Mouse (Mus musculus): ENCODE data around the gene Pfn1. TPM values are rescaled to one million over a fixed set of nuclear protein-coding genes. Genes with fewer than 3 reads are reported as not detected.
A peak's percentile ranks its signal among the peaks of the same experiment; 100 is the strongest.

The Pfn1 gene
- polyA plus RNA-seq, 1 experiment from 2014 or later = 1,550 TPM

GRCm38 (mm10) chr11:70658942-70659341, 4.5 kb upstream of the Pfn1 start:
- no peak overlapping the region for H3K9ac ChIP-seq (ENCODE audit: low read length)
- H3K27me3 ChIP-seq (ENCODE audit: control insufficient read depth, insufficient read depth, low read length) = no peaks in the 10 kb centered on the region
- no peak overlapping the region for H3K4me3 ChIP-seq (ENCODE audit: low read depth, low read length)
- no peaks in the 10 kb centered on the region for H3K9me3 ChIP-seq (ENCODE audit: control insufficient read depth, low read length)
- 61% methylated on average over 8 of the region's 8 CpGs for WGBS
- peaks cover 5% of the 10 kb centered on the region; the same call in 1 of the 2 replicates for H3K4me1 ChIP-seq (replicated peaks; ENCODE audit: control insufficient read depth, insufficient read depth)
- no peak overlapping the region for H3K27ac ChIP-seq (replicated peaks)
- peaks cover 8% of the 10 kb centered on the region for H3K36me3 ChIP-seq (ENCODE audit: control insufficient read depth, insufficient read depth, low read length)
- TF ChIP-seq EP300 (optimal IDR thresholded peaks at IDR 0.05) = no peak
- no peak for TF ChIP-seq CTCF (IDR thresholded peaks at IDR 0.05; ENCODE audit: low read depth)
- no peak overlapping the region for H3K4me2 ChIP-seq (replicated peaks; ENCODE audit: low read depth)
- DNase-seq (ENCODE audit: low spot score) = no peak
- no peak for ATAC-seq (ENCODE audit: low FRiP score, low TSS enrichment)

GRCm38 (mm10) chr11:70658521-70658920, 4.1 kb upstream of the Pfn1 start:
- no peaks in the 10 kb centered on the region for H3K9me3 ChIP-seq (ENCODE audit: control insufficient read depth, low read length)
- H3K4me3 ChIP-seq (ENCODE audit: low read depth, low read length) = no peak overlapping the region
- H3K9ac ChIP-seq (ENCODE audit: low read length) = no peak overlapping the region
- peaks cover 4% of the 10 kb centered on the region for H3K36me3 ChIP-seq (ENCODE audit: control insufficient read depth, insufficient read depth, low read length)
- ATAC-seq (ENCODE audit: low FRiP score, low TSS enrichment) = no peak
- no peak for DNase-seq (ENCODE audit: low spot score)
- 82% methylated on average over 5 of the region's 5 CpGs for WGBS
- no peaks in the 10 kb centered on the region for H3K27me3 ChIP-seq (ENCODE audit: control insufficient read depth, insufficient read depth, low read length)
- H3K4me2 ChIP-seq (replicated peaks; ENCODE audit: low read depth) = no peak overlapping the region
- H3K27ac ChIP-seq (replicated peaks) = no peak overlapping the region
- peaks cover 5% of the 10 kb centered on the region; the same call in 1 of the 2 replicates for H3K4me1 ChIP-seq (replicated peaks; ENCODE audit: control insufficient read depth, insufficient read depth)
- TF ChIP-seq EP300 (optimal IDR thresholded peaks at IDR 0.05) = no peak
- TF ChIP-seq CTCF (IDR thresholded peaks at IDR 0.05; ENCODE audit: low read depth) = no peak

GRCm38 (mm10) chr11:70657991-70658390, 3.5 kb upstream of the Pfn1 start:
- no peak overlapping the region for H3K4me3 ChIP-seq (ENCODE audit: low read depth, low read length)
- no peak overlapping the region for H3K4me2 ChIP-seq (replicated peaks; ENCODE audit: low read depth)
- TF ChIP-seq CTCF (IDR thresholded peaks at IDR 0.05; ENCODE audit: low read depth) (no peak), EP300 (optimal IDR thresholded peaks at IDR 0.05) (no peak)
- H3K36me3 ChIP-seq (ENCODE audit: control insufficient read depth, insufficient read depth, low read length) = peaks cover 3% of the 10 kb centered on the region
- peaks cover 5% of the 10 kb centered on the region; the same call in 1 of the 2 replicates for H3K4me1 ChIP-seq (replicated peaks; ENCODE audit: control insufficient read depth, insufficient read depth)
- 60% methylated on average over 9 of the region's 9 CpGs for WGBS
- H3K9ac ChIP-seq (ENCODE audit: low read length) = no peak overlapping the region
- no peak overlapping the region for H3K27ac ChIP-seq (replicated peaks)
- no peaks in the 10 kb centered on the region for H3K9me3 ChIP-seq (ENCODE audit: control insufficient read depth, low read length)
- DNase-seq (ENCODE audit: low spot score) (no peak), ATAC-seq (ENCODE audit: low FRiP score, low TSS enrichment) (no peak)
- H3K27me3 ChIP-seq (ENCODE audit: control insufficient read depth, insufficient read depth, low read length) = no peaks in the 10 kb centered on the region

- no peak overlapping the region for H3K4me2 ChIP-seq (replicated peaks; ENCODE audit: low read depth)
- TF ChIP-seq EP300 (optimal IDR thresholded peaks at IDR 0.05) (no peak), CTCF (IDR thresholded peaks at IDR 0.05; ENCODE audit: low read depth) (no peak)
- H3K9ac ChIP-seq (ENCODE audit: low read length) = no peak overlapping the region
- peaks cover 5% of the 10 kb centered on the region; the same call in 1 of the 2 replicates for H3K4me1 ChIP-seq (replicated peaks; ENCODE audit: control insufficient read depth, insufficient read depth)
- H3K27ac ChIP-seq (replicated peaks) = no peak overlapping the region
- no peak overlapping the region for H3K4me3 ChIP-seq (ENCODE audit: low read depth, low read length)
- 59% methylated on average over 6 of the region's 6 CpGs for WGBS
- no peak for DNase-seq (ENCODE audit: low spot score)
- H3K9me3 ChIP-seq (ENCODE audit: control insufficient read depth, low read length) = no peaks in the 10 kb centered on the region
- H3K36me3 ChIP-seq (ENCODE audit: control insufficient read depth, insufficient read depth, low read length) = peaks cover 3% of the 10 kb centered on the region; the same call in 1 of the 2 replicates
- no peak for ATAC-seq (ENCODE audit: low FRiP score, low TSS enrichment)
- H3K27me3 ChIP-seq (ENCODE audit: control insufficient read depth, insufficient read depth, low read length) = no peaks in the 10 kb centered on the region
Observed at GRCm38 (mm10) chr11:70657573-70657972, 3.1 kb upstream of the Pfn1 start.

GRCm38 (mm10) chr11:70656964-70657363, 2.5 kb upstream of the Pfn1 start, which contains the start of gene Eno3:
Eno3 (plus strand) TSS chr11:70657202.
- peak within 1 kb of the TSS; percentile 100 for H3K27ac ChIP-seq (replicated peaks)
- H3K4me2 ChIP-seq (replicated peaks; ENCODE audit: low read depth) = peak within 1 kb of the TSS; percentile 90
- no peak for TF ChIP-seq CTCF (IDR thresholded peaks at IDR 0.05; ENCODE audit: low read depth)
- TF ChIP-seq EP300 (optimal IDR thresholded peaks at IDR 0.05) = no peak
- H3K4me3 ChIP-seq (ENCODE audit: low read depth, low read length) = peak within 1 kb of the TSS; percentile 100
- 22% methylated on average over 3 of the region's 3 CpGs for WGBS
- H3K4me1 ChIP-seq (replicated peaks; ENCODE audit: control insufficient read depth, insufficient read depth) = peaks cover 5% of the 10 kb centered on the region; the same call in 1 of the 2 replicates
- H3K9ac ChIP-seq (ENCODE audit: low read length) = peak within 1 kb of the TSS; percentile 67
- no peaks in the 10 kb centered on the region for H3K27me3 ChIP-seq (ENCODE audit: control insufficient read depth, insufficient read depth, low read length)
- ATAC-seq (ENCODE audit: low FRiP score, low TSS enrichment) (no peak), DNase-seq (ENCODE audit: low spot score) (no peak)
- H3K9me3 ChIP-seq (ENCODE audit: control insufficient read depth, low read length) = no peaks in the 10 kb centered on the region
- H3K36me3 ChIP-seq (ENCODE audit: control insufficient read depth, insufficient read depth, low read length) = no peaks in the 10 kb centered on the region

- WGBS = 15% methylated on average over 16 of the region's 16 CpGs
- Histone ChIP-seq H3K4me3 (ENCODE audit: low read depth, low read length) (peak overlapping the region; percentile 100), H3K9ac (ENCODE audit: low read length) (peak overlapping the region; percentile 67), H3K4me1 (replicated peaks; ENCODE audit: control insufficient read depth, insufficient read depth) (peaks cover 5% of the 10 kb centered on the region; the same call in 1 of the 2 replicates), H3K9me3 (ENCODE audit: control insufficient read depth, low read length) (no peaks in the 10 kb centered on the region), H3K4me2 (replicated peaks; ENCODE audit: low read depth) (peak overlapping the region; percentile 90), H3K36me3 (ENCODE audit: control insufficient read depth, insufficient read depth, low read length) (no peaks in the 10 kb centered on the region), H3K27me3 (ENCODE audit: control insufficient read depth, insufficient read depth, low read length) (no peaks in the 10 kb centered on the region), H3K27ac (replicated peaks) (peak overlapping the region; percentile 100)
- DNase-seq (ENCODE audit: low spot score) (no peak), ATAC-seq (ENCODE audit: low FRiP score, low TSS enrichment) (peak; percentile 9; the same call in 1 of the 2 replicates)
- TF ChIP-seq EP300 (optimal IDR thresholded peaks at IDR 0.05) (no peak), CTCF (IDR thresholded peaks at IDR 0.05; ENCODE audit: low read depth) (no peak)
Observed at GRCm38 (mm10) chr11:70656456-70656927, 2.0 kb upstream of the Pfn1 start.
